Mouse (Mus musculus) olfactory bulb, adult 2 months (tissue): ENCODE data around the gene Lamc1.

Experiments used
- CTCF ChIP-seq: fragments of 200-500 bp; IDR thresholded peaks from 2 replicates; pipeline ENCODE4 v1.5.1; 2012; ENCODE audit warnings: low read depth, mild to moderate bottlenecking, low read length, moderate library complexity; ENCODE audit not compliant: insufficient read depth
- POLR2A ChIP-seq: fragments of 200-500 bp; IDR thresholded peaks from 2 replicates; pipeline ENCODE4 v1.6.1; 2012; ENCODE audit warnings: mild to moderate bottlenecking, low read depth, low read length, moderate library complexity; ENCODE audit not compliant: insufficient read depth

- TF ChIP-seq POLR2A (no peak), CTCF (no peak)
Measured at GRCm38 (mm10) chr1:153347040-153347439, 14.5 kb upstream of the Lamc1 start.
